Mouse (Mus musculus): ENCODE data around the gene Plxdc2. TPM values are rescaled to one million over a fixed set of nuclear protein-coding genes. Genes with fewer than 3 reads are reported as not detected.

Plxdc2 gene
- total RNA-seq (2021), result 10 to 100 TPM; 12.9 to 17.8 TPM
- long read RNA-seq, experiment 1, full-length matches to known transcripts, result 17 of 20 reads
- long read RNA-seq, experiment 1, partial matches to known transcripts, result 1 of 20 reads
- long read RNA-seq, experiment 1, other reads (novel, unspliced or antisense), result 2 of 20 reads
- long read RNA-seq, experiment 2, full-length matches to known transcripts, result 1 of 1 reads
- long read RNA-seq, experiment 2, partial matches to known transcripts, result 0 of 1 reads
- long read RNA-seq, experiment 2, other reads (novel, unspliced or antisense), result 0 of 1 reads

- peak; percentile 71 to 72 for DNase-seq
Observed at GRCm38 (mm10) chr2:16356106-16356818, at the start of gene Plxdc2. Gene Plxdc2 (plus strand): TSS chr2:16356304.

- no peak for DNase-seq
Observed at GRCm38 (mm10) chr2:16310387-16310786, 45.7 kb upstream of the Plxdc2 start.

- DNase-seq, result peak in 1 of 2 experiments; percentile 7
Observed at GRCm38 (mm10) chr2:16312400-16313070, 43.6 kb upstream of the Plxdc2 start.

GRCm38 (mm10) chr2:16335194-16335781 is 20.8 kb upstream of the Plxdc2 start:
- DNase-seq, result no peak

GRCm38 (mm10) chr2:16344564-16344963 is 11.5 kb upstream of the Plxdc2 start:
- no peak for DNase-seq

- no peak for DNase-seq
Observed at GRCm38 (mm10) chr2:16351106-16351505, 5.0 kb upstream of the Plxdc2 start.

GRCm38 (mm10) chr2:16355611-16356105 is 446 bp upstream of the Plxdc2 start:
- peak; percentile 4 to 8 for DNase-seq

GRCm38 (mm10) chr2:16356921-16357837 is 1.1 kb downstream of the Plxdc2 start:
- DNase-seq, result peak in 1 of 2 experiments; percentile 9

- no peak for DNase-seq
Observed at GRCm38 (mm10) chr2:16357946-16358345, 1.8 kb downstream of the Plxdc2 start.

- peak in 1 of 2 experiments; percentile 25 for DNase-seq
Observed at GRCm38 (mm10) chr2:16359341-16359928, 3.3 kb downstream of the Plxdc2 start.

- DNase-seq, result no peak
Observed at GRCm38 (mm10) chr2:16364749-16365148, 8.6 kb downstream of the Plxdc2 start.

- no peak for DNase-seq
Observed at GRCm38 (mm10) chr2:16365830-16366401, 9.8 kb downstream of the Plxdc2 start.

GRCm38 (mm10) chr2:16370419-16370818 is 14.3 kb downstream of the Plxdc2 start:
- DNase-seq, result no peak

- no peak for DNase-seq
Observed at GRCm38 (mm10) chr2:16374288-16374687, 18.2 kb downstream of the Plxdc2 start.

- DNase-seq, result no peak
Observed at GRCm38 (mm10) chr2:16386206-16386605, 30.1 kb downstream of the Plxdc2 start.

- no peak for DNase-seq
Observed at GRCm38 (mm10) chr2:16386692-16387091, 30.6 kb downstream of the Plxdc2 start.

- DNase-seq, result no peak
Observed at GRCm38 (mm10) chr2:16387787-16388186, 31.7 kb downstream of the Plxdc2 start.

GRCm38 (mm10) chr2:16397501-16397900 is 41.4 kb downstream of the Plxdc2 start:
- no peak for DNase-seq

GRCm38 (mm10) chr2:16398006-16398405 is 41.9 kb downstream of the Plxdc2 start:
- DNase-seq, result no peak

- no peak for DNase-seq
Observed at GRCm38 (mm10) chr2:16398896-16399295, 42.8 kb downstream of the Plxdc2 start.

All from adrenal gland, postnatal 36 days (tissue).